Comparison of ENCODE assay signal across 11 mouse cellular contexts in the genomic region with DNA sequence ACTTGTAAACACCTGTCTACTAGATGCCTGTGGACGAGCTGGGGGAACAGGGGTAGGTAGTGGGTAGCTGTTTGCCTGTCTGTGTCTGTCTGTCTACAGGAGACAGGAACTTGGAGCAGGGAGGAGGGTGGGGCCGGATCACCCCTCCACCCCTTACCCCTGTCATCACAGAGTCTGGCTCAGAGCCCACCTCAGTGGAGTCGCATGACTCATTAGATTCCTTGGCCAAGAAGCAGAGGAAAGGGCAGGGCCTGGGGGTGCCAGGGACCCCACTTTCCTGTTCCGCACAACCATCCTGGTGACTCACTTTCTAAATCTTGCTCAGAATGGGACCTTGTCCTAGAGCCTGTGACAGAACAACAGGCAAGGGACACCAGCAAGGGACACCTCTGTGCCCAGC. TPM values are rescaled to one million over a fixed set of nuclear protein-coding genes. Genes with fewer than 3 reads are reported as not detected.
A peak's percentile ranks its signal among the peaks of the same experiment; 100 is the strongest.
DNase-seq lines count a peak whose midpoint lies in the region; ATAC-seq lines count a peak whose summit lies in the region.
"Had no signal": no experiment of that assay in that cellular context is flagged by ENCODE, and none has a peak within 500 bp of the region (broad histone marks: within the 10 kb centered on the region; RNA-seq: fewer than 3 reads in every experiment).

No protein-coding gene starts in this region.

- no peak for DNase-seq in hindbrain, embryonic 10.5 days (ENCODE audit: low spot score)
- no peak for DNase-seq in hindbrain, embryonic 14.5 days (ENCODE audit: low spot score)
- DNase-seq in heart, adult 18-20 months = peak; percentile 62 to 85
- peak; percentile 54 to 65 for DNase-seq in kidney, adult 8-10 months
- DNase-seq in lung, postnatal 4 days = peak; percentile 77 to 83
- DNase-seq in natural killer cell, adult 2 months (ENCODE audit: low spot score in 2 of 2) = no peak
- no peak for DNase-seq in right cerebral cortex, adult 2 months (ENCODE audit: low spot score in 2 of 2)
- DNase-seq in layer of hippocampus, postnatal 10 days (ENCODE audit: low spot score in 2 of 2) = no peak

- peaks cover 65% of the 10 kb centered on the region for H3K27me3 ChIP-seq in hindbrain, embryonic 10.5 days (ENCODE audit: insufficient read depth, poor library complexity, severe bottlenecking)
- H3K27me3 ChIP-seq in hindbrain, embryonic 14.5 days (ENCODE audit: control insufficient read depth, insufficient read depth, low read length) = peaks cover 29% of the 10 kb centered on the region

- H3K27ac ChIP-seq in hindbrain, embryonic 10.5 days = 0 out of 2 replicates have a peak overlapping the region, but pooled peaks have one; percentile 13
- H3K27ac ChIP-seq in hindbrain, embryonic 14.5 days = no peak overlapping the region

- no peak for ATAC-seq in hindbrain, embryonic 14.5 days (ENCODE audit: low FRiP score)
- ATAC-seq: forebrain, embryonic 16.5 days had no signal

- no peaks in the 10 kb centered on the region for H3K9me3 ChIP-seq in hindbrain, embryonic 10.5 days
- no peaks in the 10 kb centered on the region for H3K9me3 ChIP-seq in hindbrain, embryonic 14.5 days (ENCODE audit: control insufficient read depth, low read length)

- no peak overlapping the region for H3K4me2 ChIP-seq in hindbrain, embryonic 14.5 days (replicated peaks)

- no peak overlapping the region for H3K4me3 ChIP-seq in hindbrain, embryonic 10.5 days
- no peak overlapping the region for H3K4me3 ChIP-seq in hindbrain, embryonic 14.5 days (replicated peaks; ENCODE audit: low read length)

- H3K4me1 ChIP-seq in hindbrain, embryonic 10.5 days (replicated peaks) = peaks cover 59% of the 10 kb centered on the region
- H3K4me1 ChIP-seq in hindbrain, embryonic 14.5 days (replicated peaks; ENCODE audit: control insufficient read depth, insufficient read depth, low read length) = peaks cover 10% of the 10 kb centered on the region; the same call in 1 of the 2 replicates

- WGBS in hindbrain, embryonic 10.5 days = 81% methylated on average over 4 of the region's 4 CpGs
- WGBS in hindbrain, embryonic 14.5 days = 77% methylated on average over 4 of the region's 4 CpGs

- no peaks in the 10 kb centered on the region for H3K36me3 ChIP-seq in hindbrain, embryonic 10.5 days
- no peaks in the 10 kb centered on the region for H3K36me3 ChIP-seq in hindbrain, embryonic 14.5 days (replicated peaks; ENCODE audit: control insufficient read depth, insufficient read depth)

- no peak overlapping the region for H3K9ac ChIP-seq in hindbrain, embryonic 14.5 days

RNA-seq across cellular contexts. Expression of a gene that starts 2.2 kb away (rescaled TPM):
- polyA plus RNA-seq in hindbrain, embryonic 10.5 days (2016; fragmentation: Nextera tagmentation; extraction: Ambion mirVana) = 11.6 and 15.1 TPM in 2 replicates
- polyA plus RNA-seq in hindbrain, embryonic 14.5 days (2014; fragmentation: Nextera tagmentation; extraction: Ambion mirVana) = 6.6 and 8.5 TPM in 2 replicates
- total RNA-seq in heart, adult 18-20 months (2021) = 10 to 100 TPM; 55.7 to 66.1 TPM
- 1 to 10 TPM; 3.3 TPM for total RNA-seq in layer of hippocampus, postnatal 10 days (2021)
- total RNA-seq: CH12.LX had no signal

RNA-seq across cellular contexts. Expression of a gene that starts 37.9 kb away (rescaled TPM):
- 0.81 and 0.85 TPM in 2 replicates for polyA plus RNA-seq in hindbrain, embryonic 10.5 days (2016; fragmentation: Nextera tagmentation; extraction: Ambion mirVana)
- polyA plus RNA-seq in hindbrain, embryonic 14.5 days (2014; fragmentation: Nextera tagmentation; extraction: Ambion mirVana) = 1.7 and 2.3 TPM in 2 replicates
- not detected for total RNA-seq in heart, adult 18-20 months (2021)
- 10 to 100 TPM; 12.5 to 14.3 TPM for total RNA-seq in layer of hippocampus, postnatal 10 days (2021)
- total RNA-seq: CH12.LX had no signal
- polyA plus RNA-seq: limb, embryonic 11.5 days had no signal

RNA-seq across cellular contexts. Expression of a gene that starts 45.1 kb away (rescaled TPM):
- polyA plus RNA-seq in hindbrain, embryonic 10.5 days (2016; fragmentation: Nextera tagmentation; extraction: Ambion mirVana) = 0.84 TPM in 1 of 2 replicates, not detected in the other
- 0.86 and 2.4 TPM in 2 replicates for polyA plus RNA-seq in hindbrain, embryonic 14.5 days (2014; fragmentation: Nextera tagmentation; extraction: Ambion mirVana)
- total RNA-seq in heart, adult 18-20 months (2021) = not detected
- total RNA-seq in layer of hippocampus, postnatal 10 days (2021) = not detected
- total RNA-seq: CH12.LX had no signal
- polyA plus RNA-seq: limb, embryonic 11.5 days had no signal

Comparison
In these comparisons a context has a peak if more than half of its experiments do, and no peak if none do; other contexts are left out.
1. DNase-seq: peak in heart, adult 18-20 months (2 of 2), kidney, adult 8-10 months (2 of 2) and lung, postnatal 4 days (2 of 2); none in hindbrain, embryonic 10.5 days (single experiment), hindbrain, embryonic 14.5 days (single experiment), natural killer cell, adult 2 months (0 of 2), right cerebral cortex, adult 2 months (0 of 2) and layer of hippocampus, postnatal 10 days (0 of 2).
2. RNA of a gene that starts 2.2 kb away (total RNA-seq): 55.7 to 66.1 TPM in heart, adult 18-20 months; 3.3 TPM in layer of hippocampus, postnatal 10 days; every median in the first group is over 10 times any median in the second.
3. RNA of a gene that starts 37.9 kb away (total RNA-seq): 12.5 to 14.3 TPM in layer of hippocampus, postnatal 10 days; not detected in heart, adult 18-20 months; every median in the first group is over 10 times any median in the second.